ENCODE assay signal across 8 mouse cellular contexts in the genomic region with DNA sequence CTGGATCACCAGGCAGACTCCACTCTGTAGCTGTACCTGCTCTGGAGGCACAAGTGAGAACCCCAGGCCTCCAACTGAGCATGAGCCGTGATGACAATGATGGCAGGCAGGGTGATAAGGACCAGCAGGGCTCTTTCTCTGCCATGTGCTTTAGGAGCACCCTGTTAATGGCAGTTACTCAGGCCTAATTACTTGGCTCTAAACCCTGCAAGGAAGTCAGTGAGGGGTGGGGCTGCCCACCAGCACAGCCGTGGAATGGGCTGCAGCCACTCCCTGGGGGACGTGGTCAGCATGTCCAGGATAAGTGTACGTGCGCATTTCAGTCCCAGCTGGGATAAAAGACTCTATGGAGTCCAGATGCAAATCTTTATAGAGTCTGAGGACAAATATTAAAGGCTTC. TPM values are rescaled to one million over a fixed set of nuclear protein-coding genes. Genes with fewer than 3 reads are reported as not detected.
DNase-seq lines count a peak whose midpoint lies in the region; ATAC-seq lines count a peak whose summit lies in the region.

No protein-coding gene starts in this region.

- WGBS in forebrain, embryonic 13.5 days: 22% methylated on average over 5 of the region's 5 CpGs
- WGBS in hindbrain, embryonic 13.5 days: 24% methylated on average over 5 of the region's 5 CpGs
- 22% methylated on average over 5 of the region's 5 CpGs for WGBS in neural tube, embryonic 12.5 days

- peaks cover 10% of the 10 kb centered on the region for H3K4me1 ChIP-seq in forebrain, embryonic 13.5 days
- peaks cover 15% of the 10 kb centered on the region for H3K4me1 ChIP-seq in hindbrain, embryonic 13.5 days (replicated peaks)
- 0 out of 2 replicates have a peak, but pooled peaks cover 8% of the 10 kb centered on the region for H3K4me1 ChIP-seq in neural tube, embryonic 12.5 days

- no peak overlapping the region for H3K9ac ChIP-seq in forebrain, embryonic 13.5 days
- H3K9ac ChIP-seq in hindbrain, embryonic 13.5 days: no peak overlapping the region
- no peak overlapping the region for H3K9ac ChIP-seq in neural tube, embryonic 12.5 days

- peak; percentile 31 for DNase-seq in kidney, postnatal 10 days
- DNase-seq in kidney, adult 11 months: no peak
- no peak for DNase-seq in cerebellum, adult 9-10 months

- ATAC-seq in forebrain, embryonic 13.5 days: no peak
- ATAC-seq in hindbrain, embryonic 13.5 days (ENCODE audit: low FRiP score): no peak
- no peak for ATAC-seq in neural tube, embryonic 12.5 days (ENCODE audit: low FRiP score, low read depth)
- ATAC-seq in inflammation-experienced regulatory T-cells, adult 6 months: no peak
- no peak for ATAC-seq in cerebellum, adult (ENCODE audit: insufficient number of reproducible peaks, low FRiP score, low TSS enrichment)

- peaks cover 96% of the 10 kb centered on the region for H3K27me3 ChIP-seq in forebrain, embryonic 13.5 days
- H3K27me3 ChIP-seq in hindbrain, embryonic 13.5 days: peaks cover 93% of the 10 kb centered on the region
- peaks cover 76% of the 10 kb centered on the region for H3K27me3 ChIP-seq in neural tube, embryonic 12.5 days (replicated peaks)

- peak overlapping the region; percentile 13; the same call in 1 of the 2 replicates for H3K4me3 ChIP-seq in forebrain, embryonic 13.5 days
- no peak overlapping the region for H3K4me3 ChIP-seq in hindbrain, embryonic 13.5 days
- H3K4me3 ChIP-seq in neural tube, embryonic 12.5 days: no peak overlapping the region

- H3K27ac ChIP-seq in forebrain, embryonic 13.5 days: no peak overlapping the region
- H3K27ac ChIP-seq in hindbrain, embryonic 13.5 days: no peak overlapping the region
- no peak overlapping the region for H3K27ac ChIP-seq in neural tube, embryonic 12.5 days

- H3K9me3 ChIP-seq in forebrain, embryonic 13.5 days (replicated peaks): peaks cover 15% of the 10 kb centered on the region; the same call in 1 of the 2 replicates
- no peaks in the 10 kb centered on the region; the same call in 1 of the 2 replicates for H3K9me3 ChIP-seq in hindbrain, embryonic 13.5 days
- no peaks in the 10 kb centered on the region for H3K9me3 ChIP-seq in neural tube, embryonic 12.5 days

- peak overlapping the region; percentile 38 for H3K4me2 ChIP-seq in forebrain, embryonic 13.5 days
- H3K4me2 ChIP-seq in hindbrain, embryonic 13.5 days: peak overlapping the region; percentile 13; the same call in 1 of the 2 replicates
- peak overlapping the region; percentile 45 for H3K4me2 ChIP-seq in neural tube, embryonic 12.5 days (replicated peaks)

- peaks cover 15% of the 10 kb centered on the region for H3K36me3 ChIP-seq in forebrain, embryonic 13.5 days (ENCODE audit: poor library complexity, severe bottlenecking)
- H3K36me3 ChIP-seq in hindbrain, embryonic 13.5 days: no peaks in the 10 kb centered on the region
- H3K36me3 ChIP-seq in neural tube, embryonic 12.5 days: peaks cover 12% of the 10 kb centered on the region; the same call in 1 of the 2 replicates

RNA-seq across cellular contexts. Expression of gene Grb10, which starts 5.7 kb away (rescaled TPM):
- polyA plus RNA-seq in forebrain, embryonic 13.5 days (2015; fragmentation: Nextera tagmentation; extraction: Ambion mirVana): 165 and 188 TPM in 2 replicates
- polyA plus RNA-seq in hindbrain, embryonic 13.5 days (2015; fragmentation: Nextera tagmentation; extraction: Ambion mirVana): 116 and 124 TPM in 2 replicates
- polyA plus RNA-seq in neural tube, embryonic 12.5 days (2016; fragmentation: Nextera tagmentation; extraction: Ambion mirVana): 320 and 336 TPM in 2 replicates
- polyA plus RNA-seq in inflammation-experienced regulatory T-cells, adult 6 months (2017; shearing (Covaris generic)): not detected

Comparison
In these comparisons a context has a peak if more than half of its experiments do, and no peak if none do; other contexts are left out.
1. RNA of gene Grb10, which starts 5.7 kb away (polyA plus RNA-seq): 320 to 336 TPM in neural tube, embryonic 12.5 days, 165 to 188 TPM in forebrain, embryonic 13.5 days and 116 to 124 TPM in hindbrain, embryonic 13.5 days; not detected in inflammation-experienced regulatory T-cells, adult 6 months; every median in the first group is over 100 times any median in the second.
2. Peak in every context shown above with its lines, with median percentiles within 50 percentile points of each other: H3K4me2 ChIP-seq.